In genomic region chr19:7066034-7066827, GRCm38 (mm10) we compare ENCODE assay signal across 8 mouse cellular contexts. TPM values are rescaled to one million over a fixed set of nuclear protein-coding genes. Genes with fewer than 3 reads are reported as not detected.
A peak's percentile ranks its signal among the peaks of the same experiment; 100 is the strongest.
DNase-seq lines count a peak whose midpoint lies in the region; ATAC-seq lines count a peak whose summit lies in the region.

No protein-coding gene starts in this region.

- peak overlapping the region; percentile 42 for H3K9ac ChIP-seq in hindbrain, embryonic 16.5 days (ENCODE audit: low read depth, low read length)

- 43% methylated on average over 15 of the region's 15 CpGs for WGBS in forebrain, embryonic 10.5 days
- WGBS in hindbrain, embryonic 16.5 days: 17% methylated on average over 13 of the region's 15 CpGs

- no peak for ATAC-seq in hindbrain, embryonic 16.5 days
- no peak for ATAC-seq in monocyte, adult 5-6 weeks (replicated peaks; ENCODE audit: insufficient number of reproducible peaks, low FRiP score, low TSS enrichment, poor library complexity, severe bottlenecking)

- no peaks in the 10 kb centered on the region for H3K9me3 ChIP-seq in forebrain, embryonic 10.5 days
- no peaks in the 10 kb centered on the region for H3K9me3 ChIP-seq in hindbrain, embryonic 16.5 days (ENCODE audit: control insufficient read depth, low read length)

- DNase-seq in 3134 (ENCODE audit: extremely low read depth, insufficient read length, low spot score) (peak; percentile 44), liver (peak; percentile 50)
- peak; percentile 48 for DNase-seq in CD4-positive helper T cell, adult 2 months (ENCODE audit: low read depth, low spot score)
- DNase-seq in forebrain, embryonic 10.5 days (ENCODE audit: extremely low spot score, low spot score): peak; percentile 45
- peak; percentile 69 for DNase-seq in retina, embryonic 14.5 days (ENCODE audit: low spot score)
- no peak for DNase-seq in frontal cortex, postnatal 14 days (ENCODE audit: low spot score in 2 of 2)

- H3K36me3 ChIP-seq in forebrain, embryonic 10.5 days (replicated peaks): no peaks in the 10 kb centered on the region
- no peaks in the 10 kb centered on the region for H3K36me3 ChIP-seq in hindbrain, embryonic 16.5 days (ENCODE audit: control insufficient read depth, insufficient read depth, low read length)

- H3K27ac ChIP-seq in forebrain, embryonic 10.5 days: peak overlapping the region; percentile 83
- H3K27ac ChIP-seq in hindbrain, embryonic 16.5 days (ENCODE audit: low read depth, low read length): no peak overlapping the region

- H3K4me2 ChIP-seq in hindbrain, embryonic 16.5 days (ENCODE audit: low read length): peak overlapping the region; percentile 30; the same call in 1 of the 2 replicates

- peaks cover 67% of the 10 kb centered on the region for H3K4me1 ChIP-seq in forebrain, embryonic 10.5 days
- H3K4me1 ChIP-seq in hindbrain, embryonic 16.5 days (ENCODE audit: control insufficient read depth, insufficient read depth, low read depth, low read length): peaks cover 47% of the 10 kb centered on the region

- H3K27me3 ChIP-seq in forebrain, embryonic 10.5 days (ENCODE audit: poor library complexity, severe bottlenecking): peaks cover 62% of the 10 kb centered on the region
- H3K27me3 ChIP-seq in hindbrain, embryonic 16.5 days (replicated peaks; ENCODE audit: control insufficient read depth, insufficient read depth, low read length): no peaks in the 10 kb centered on the region

- H3K4me3 ChIP-seq in forebrain, embryonic 10.5 days: peak overlapping the region; percentile 22
- no peak overlapping the region for H3K4me3 ChIP-seq in hindbrain, embryonic 16.5 days (ENCODE audit: low read length)

RNA-seq across cellular contexts. Expression of gene Macrod1, which starts 9.6 kb away (rescaled TPM):
- polyA plus RNA-seq in forebrain, embryonic 10.5 days (2016; fragmentation: Nextera tagmentation; extraction: Ambion mirVana): 3.7 and 3.9 TPM in 2 replicates
- 6.3 and 7.1 TPM in 2 replicates for polyA plus RNA-seq in hindbrain, embryonic 16.5 days (2015; fragmentation: Nextera tagmentation; extraction: Ambion mirVana)
- total RNA-seq in monocyte, adult 5-6 weeks (2017): 0.32 to 1.8 TPM in 2 of 3 replicates, not detected in the other

RNA-seq across cellular contexts. Expression of gene Stip1, which starts 26.5 kb away (rescaled TPM):
- polyA plus RNA-seq in forebrain, embryonic 10.5 days (2016; fragmentation: Nextera tagmentation; extraction: Ambion mirVana): 456 and 486 TPM in 2 replicates
- polyA plus RNA-seq in hindbrain, embryonic 16.5 days (2015; fragmentation: Nextera tagmentation; extraction: Ambion mirVana): 214 and 236 TPM in 2 replicates
- total RNA-seq in monocyte, adult 5-6 weeks (2017): 86.9 to 106 TPM (median 100 TPM) in 3 replicates

RNA-seq across cellular contexts. Expression of gene Flrt1, which starts 39.3 kb away (rescaled TPM):
- 4.0 and 4.8 TPM in 2 replicates for polyA plus RNA-seq in forebrain, embryonic 10.5 days (2016; fragmentation: Nextera tagmentation; extraction: Ambion mirVana)
- 8.8 and 11.3 TPM in 2 replicates for polyA plus RNA-seq in hindbrain, embryonic 16.5 days (2015; fragmentation: Nextera tagmentation; extraction: Ambion mirVana)
- 0.10 TPM in 1 of 3 replicates, not detected in the others for total RNA-seq in monocyte, adult 5-6 weeks (2017)

RNA-seq across cellular contexts. Expression of gene Fermt3, which starts 47.0 kb away (rescaled TPM):
- polyA plus RNA-seq in forebrain, embryonic 10.5 days (2016; fragmentation: Nextera tagmentation; extraction: Ambion mirVana): 8.8 TPM in 2 replicates
- polyA plus RNA-seq in hindbrain, embryonic 16.5 days (2015; fragmentation: Nextera tagmentation; extraction: Ambion mirVana): 4.0 and 5.7 TPM in 2 replicates
- 265 to 357 TPM (median 285 TPM) in 3 replicates for total RNA-seq in monocyte, adult 5-6 weeks (2017)

Comparison
In these comparisons a context has a peak if more than half of its experiments do, and no peak if none do; other contexts are left out.
1. DNase-seq: peak in 3134 (single experiment), CD4-positive helper T cell, adult 2 months (single experiment), forebrain, embryonic 10.5 days (single experiment), liver (single experiment) and retina, embryonic 14.5 days (single experiment); none in frontal cortex, postnatal 14 days (0 of 2).